ENCODE assay signal across 8 mouse cellular contexts in genomic region chr3:90083698-90084324, GRCm38 (mm10). TPM values are rescaled to one million over a fixed set of nuclear protein-coding genes. Genes with fewer than 3 reads are reported as not detected.
DNase-seq lines count a peak whose midpoint lies in the region; ATAC-seq lines count a peak whose summit lies in the region.

No protein-coding gene starts in this region.

- H3K36me3 ChIP-seq in neural tube, embryonic 13.5 days: peaks cover 28% of the 10 kb centered on the region

- no peaks in the 10 kb centered on the region for H3K9me3 ChIP-seq in neural tube, embryonic 13.5 days

- DNase-seq in adrenal gland, postnatal 10 days: peak; percentile 48
- no peak for DNase-seq in adrenal gland, postnatal 14 days
- DNase-seq in ovary, adult 18-20 months (ENCODE audit: low spot score): peak; percentile 45
- DNase-seq in ovary, postnatal 10 days (ENCODE audit: low spot score): no peak
- peak; percentile 44 to 70 for DNase-seq in left cerebral cortex, adult 18-20 months (ENCODE audit: low spot score in 2 of 2)
- no peak for DNase-seq in cerebellum, adult 11 months
- no peak for DNase-seq in thymus, postnatal 25 days

- H3K27me3 ChIP-seq in neural tube, embryonic 13.5 days: no peaks in the 10 kb centered on the region

- no peak overlapping the region for H3K9ac ChIP-seq in neural tube, embryonic 13.5 days

- H3K4me1 ChIP-seq in neural tube, embryonic 13.5 days (replicated peaks): peaks cover 57% of the 10 kb centered on the region

- H3K27ac ChIP-seq in neural tube, embryonic 13.5 days (replicated peaks): peak overlapping the region; percentile 59

- H3K4me3 ChIP-seq in neural tube, embryonic 13.5 days: no peak overlapping the region

- ATAC-seq in neural tube, embryonic 13.5 days (ENCODE audit: low read depth): no peak

- 58% methylated on average over 3 of the region's 3 CpGs for WGBS in neural tube, embryonic 13.5 days

- H3K4me2 ChIP-seq in neural tube, embryonic 13.5 days: peak overlapping the region; percentile 26

RNA-seq across cellular contexts. Expression of gene Tpm3, which starts 11.4 kb away (rescaled TPM):
- total RNA-seq in adrenal gland, postnatal 10 days (2021): 100 to 1,000 TPM; 165 to 251 TPM
- 170 and 208 TPM in 2 replicates for total RNA-seq in adrenal gland, postnatal 14 days (2021)
- total RNA-seq in left cerebral cortex, adult 18-20 months (2021): 100 to 1,000 TPM; 183 to 206 TPM
- 373 and 399 TPM in 2 replicates for polyA plus RNA-seq in neural tube, embryonic 13.5 days (2015; fragmentation: Nextera tagmentation; extraction: Ambion mirVana)

RNA-seq across cellular contexts. Expression of gene Nup210l, which starts 20.1 kb away (rescaled TPM):
- under 1 TPM; 0.24 to 0.42 TPM for total RNA-seq in adrenal gland, postnatal 10 days (2021)
- 0.37 and 0.45 TPM in 2 replicates for total RNA-seq in adrenal gland, postnatal 14 days (2021)
- under 1 TPM; 0.14 to 0.30 TPM for total RNA-seq in left cerebral cortex, adult 18-20 months (2021)
- polyA plus RNA-seq in neural tube, embryonic 13.5 days (2015; fragmentation: Nextera tagmentation; extraction: Ambion mirVana): 0.28 and 0.29 TPM in 2 replicates

RNA-seq across cellular contexts. Expression of gene Ubap2l, which starts 31.4 kb away (rescaled TPM):
- total RNA-seq in adrenal gland, postnatal 10 days (2021): 100 to 1,000 TPM; 152 to 166 TPM
- 164 and 177 TPM in 2 replicates for total RNA-seq in adrenal gland, postnatal 14 days (2021)
- total RNA-seq in left cerebral cortex, adult 18-20 months (2021): 100 to 1,000 TPM; 163 to 176 TPM
- 148 and 170 TPM in 2 replicates for polyA plus RNA-seq in neural tube, embryonic 13.5 days (2015; fragmentation: Nextera tagmentation; extraction: Ambion mirVana)

RNA-seq across cellular contexts. Expression of gene 4933434E20Rik, which starts 32.4 kb away (rescaled TPM):
- total RNA-seq in adrenal gland, postnatal 10 days (2021): 10 to 100 TPM; 64.6 to 66.5 TPM
- total RNA-seq in adrenal gland, postnatal 14 days (2021): 70.8 and 76.3 TPM in 2 replicates
- 100 to 1,000 TPM; 101 to 108 TPM for total RNA-seq in left cerebral cortex, adult 18-20 months (2021)
- 217 and 231 TPM in 2 replicates for polyA plus RNA-seq in neural tube, embryonic 13.5 days (2015; fragmentation: Nextera tagmentation; extraction: Ambion mirVana)

Comparison
In these comparisons a context has a peak if more than half of its experiments do, and no peak if none do; other contexts are left out.
1. DNase-seq: peak in adrenal gland, postnatal 10 days (single experiment), ovary, adult 18-20 months (single experiment) and left cerebral cortex, adult 18-20 months (2 of 2); none in adrenal gland, postnatal 14 days (single experiment), ovary, postnatal 10 days (single experiment), cerebellum, adult 11 months (single experiment) and thymus, postnatal 25 days (single experiment).